Mouse (Mus musculus) ES-Bruce4 (cell line): ENCODE measurements at regions not wholly inside any gene's neighbourhood (a gene's known extent, or its start where the extent isn't known, plus 50 kb on each side); places are given as distances from the start of the nearest gene placed in this dataset.

Source experiments
- H3K27ac ChIP-seq: 2 replicates; pipeline ENCODE4 v1.5.1; 2012; ENCODE audit warnings: low read length, inconsistent platforms; ENCODE audit not compliant: insufficient read depth
- H3K27me3 ChIP-seq: 2 replicates; pipeline ENCODE4 v1.6.1; 2012; ENCODE audit warnings: mild to moderate bottlenecking, low read length, inconsistent platforms; ENCODE audit not compliant: control insufficient read depth, poor library complexity, insufficient read depth, severe bottlenecking
- H3K36me3 ChIP-seq: 2 replicates; pipeline ENCODE4 v1.6.1; 2012; ENCODE audit warnings: inconsistent platforms, mild to moderate bottlenecking, low read length, moderate library complexity; ENCODE audit not compliant: control insufficient read depth, poor library complexity, insufficient read depth, severe bottlenecking
- H3K4me1 ChIP-seq: one replicate; pipeline ENCODE4 v1.8.1; 2011; ENCODE audit warnings: low read length; ENCODE audit not compliant: control insufficient read depth, insufficient read depth
- H3K4me3 ChIP-seq: 2 replicates; pipeline ENCODE4 v1.5.1; 2011; ENCODE audit warnings: low read depth, mild to moderate bottlenecking, low read length
- H3K9ac ChIP-seq: 2 replicates; pipeline ENCODE4 v1.6.1; 2012; ENCODE audit warnings: low read depth, mild to moderate bottlenecking, inconsistent platforms; ENCODE audit not compliant: poor library complexity, severe bottlenecking
- H3K9me3 ChIP-seq: replicated peaks from 2 replicates; pipeline ENCODE4 v1.6.1; 2012; ENCODE audit warnings: mild to moderate bottlenecking, low read length, inconsistent platforms; ENCODE audit not compliant: control insufficient read depth, poor library complexity, insufficient read depth, severe bottlenecking
- CTCF ChIP-seq: IDR thresholded peaks from one replicate; pipeline ENCODE4 v1.8.1; 2011; ENCODE audit warnings: low read depth, low read length
- EP300 ChIP-seq: IDR thresholded peaks from 2 replicates; pipeline ENCODE4 v1.6.1; 2011; ENCODE audit warnings: low read depth, low read length; ENCODE audit not compliant: insufficient read depth
- POLR2A ChIP-seq: IDR thresholded peaks from one replicate; pipeline ENCODE4 v1.8.1; 2011; ENCODE audit warnings: low read length; ENCODE audit not compliant: insufficient read depth

GRCm38 (mm10) chr4:137110276-137110675 is 61.7 kb upstream of the Zbtb40 start:
- TF ChIP-seq POLR2A (no peak), EP300 (no peak), CTCF (no peak)
- Histone ChIP-seq H3K36me3 (no peaks in the 10 kb centered on the region), H3K4me1 (no peaks in the 10 kb centered on the region), H3K27me3 (no peaks in the 10 kb centered on the region), H3K4me3 (no peak overlapping the region), H3K9me3 (no peaks in the 10 kb centered on the region), H3K9ac (no peak overlapping the region), H3K27ac (no peak overlapping the region)

- H3K4me1 ChIP-seq: no peaks in the 10 kb centered on the region
- no peak overlapping the region for H3K9ac ChIP-seq
- no peak overlapping the region for H3K27ac ChIP-seq
- no peak overlapping the region for H3K4me3 ChIP-seq
- no peaks in the 10 kb centered on the region for H3K36me3 ChIP-seq
- no peak for TF ChIP-seq CTCF
- no peaks in the 10 kb centered on the region for H3K27me3 ChIP-seq
- no peaks in the 10 kb centered on the region for H3K9me3 ChIP-seq
Measured at GRCm38 (mm10) chr4:137104447-137105044, 55.9 kb upstream of the Zbtb40 start.

GRCm38 (mm10) chr4:137101169-137101568 is 52.6 kb upstream of the Zbtb40 start:
- no peaks in the 10 kb centered on the region for H3K9me3 ChIP-seq
- no peak overlapping the region for H3K27ac ChIP-seq
- no peaks in the 10 kb centered on the region for H3K4me1 ChIP-seq
- H3K9ac ChIP-seq: no peak overlapping the region
- no peaks in the 10 kb centered on the region for H3K27me3 ChIP-seq
- TF ChIP-seq CTCF (no peak), EP300 (no peak), POLR2A (no peak)
- H3K36me3 ChIP-seq: no peaks in the 10 kb centered on the region
- no peak overlapping the region for H3K4me3 ChIP-seq

GRCm38 (mm10) chr4:137100756-137101155 is 52.2 kb upstream of the Zbtb40 start:
- Histone ChIP-seq H3K9me3 (no peaks in the 10 kb centered on the region), H3K27ac (no peak overlapping the region)
- no peak for TF ChIP-seq POLR2A
- no peak for TF ChIP-seq CTCF
- TF ChIP-seq EP300: no peak

More at GRCm38 (mm10) chr4:137100756-137101155, 52.2 kb upstream of the Zbtb40 start:
- H3K27me3 ChIP-seq: no peaks in the 10 kb centered on the region
- H3K4me3 ChIP-seq: no peak overlapping the region
- no peaks in the 10 kb centered on the region for H3K4me1 ChIP-seq
- H3K9ac ChIP-seq: no peak overlapping the region
- H3K36me3 ChIP-seq: no peaks in the 10 kb centered on the region
